10 mouse cellular contexts compared by ENCODE assay signal in the genomic region with DNA sequence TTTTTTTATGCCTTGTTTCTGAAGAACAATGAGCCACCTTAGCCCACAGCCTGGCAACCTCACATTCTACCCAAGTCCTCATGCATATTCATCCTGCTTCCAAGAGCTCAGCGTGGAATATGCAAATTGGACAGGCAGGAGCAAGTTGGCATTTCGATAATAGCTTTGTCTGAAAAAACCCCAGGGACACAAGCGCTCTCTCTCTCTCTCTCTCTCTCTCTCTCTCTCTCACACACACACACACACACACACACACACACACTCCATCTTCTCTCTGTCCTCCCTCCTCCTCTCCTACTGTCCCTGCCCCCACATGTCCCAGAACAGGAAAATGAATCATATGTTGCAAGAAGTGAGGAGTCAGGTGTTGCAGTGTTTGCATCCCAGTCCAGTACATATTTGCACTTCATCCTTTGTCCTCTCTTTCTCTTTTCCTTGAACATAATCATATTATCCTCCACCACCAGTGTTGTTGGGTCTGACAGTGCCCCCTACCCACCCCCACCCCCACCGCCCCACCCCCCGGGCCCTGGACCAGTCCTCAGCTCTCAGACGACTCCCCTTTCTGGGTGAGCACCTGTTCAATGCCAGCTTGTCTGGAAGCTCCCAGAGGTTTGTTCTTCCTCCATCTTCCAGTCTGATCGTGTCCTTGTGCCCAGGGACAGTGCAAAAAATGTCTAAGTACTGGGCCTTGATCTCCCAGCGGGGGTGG.
DNase-seq lines count a peak whose midpoint lies in the region; ATAC-seq and TF ChIP-seq lines count a peak whose summit lies in the region.
"Had no signal": no experiment of that assay in that cellular context is flagged by ENCODE, and none has a peak within 500 bp of the region (broad histone marks: within the 10 kb centered on the region; RNA-seq: fewer than 3 reads in every experiment).

No protein-coding gene starts in this region.

- TF ChIP-seq EP300 in stomach, postnatal 0 days (optimal IDR thresholded peaks at IDR 0.05), result no peak

- peak in 1 of 2 experiments; percentile 58 for DNase-seq in cerebellum, adult 2 months
- DNase-seq in cerebellum, adult 9-11 months, result no peak
- no peak for DNase-seq in forebrain, embryonic 10.5 days (ENCODE audit: extremely low spot score, low spot score)
- peak; percentile 83 for DNase-seq in hindbrain, postnatal 0 days (ENCODE audit: low spot score)
- peak; percentile 84 for DNase-seq in midbrain, postnatal 0 days (ENCODE audit: low spot score)
- no peak for DNase-seq in lung, postnatal 4 days
- DNase-seq in stomach, postnatal 0 days (ENCODE audit: low spot score), result no peak
- DNase-seq: heart, adult 2 months had no signal

- H3K27me3 ChIP-seq in cerebellum, adult 2 months (ENCODE audit: control insufficient read depth, insufficient read depth, low read length), result no peaks in the 10 kb centered on the region
- no peaks in the 10 kb centered on the region for H3K27me3 ChIP-seq in forebrain, embryonic 10.5 days (ENCODE audit: poor library complexity, severe bottlenecking)
- no peaks in the 10 kb centered on the region for H3K27me3 ChIP-seq in hindbrain, postnatal 0 days (ENCODE audit: insufficient read depth, low read length)
- no peaks in the 10 kb centered on the region for H3K27me3 ChIP-seq in midbrain, postnatal 0 days (ENCODE audit: insufficient read depth, low read length)
- no peaks in the 10 kb centered on the region for H3K27me3 ChIP-seq in intestine, embryonic 15.5 days (replicated peaks)
- H3K27me3 ChIP-seq in stomach, postnatal 0 days (ENCODE audit: control insufficient read depth, insufficient read depth, low read length), result no peaks in the 10 kb centered on the region
- H3K27me3 ChIP-seq: limb, embryonic 13.5 days had no signal

- peaks cover 22% of the 10 kb centered on the region for H3K4me1 ChIP-seq in cerebellum, adult 2 months (ENCODE audit: control insufficient read depth, insufficient read depth, low read length)
- H3K4me1 ChIP-seq in forebrain, embryonic 10.5 days, result peaks cover 15% of the 10 kb centered on the region
- H3K4me1 ChIP-seq in hindbrain, postnatal 0 days (ENCODE audit: insufficient read depth, low read length), result peaks cover 5% of the 10 kb centered on the region; the same call in 1 of the 2 replicates
- peaks cover 6% of the 10 kb centered on the region; the same call in 1 of the 2 replicates for H3K4me1 ChIP-seq in midbrain, postnatal 0 days (ENCODE audit: insufficient read depth, low read length)
- H3K4me1 ChIP-seq in intestine, embryonic 15.5 days (replicated peaks), result no peaks in the 10 kb centered on the region
- no peaks in the 10 kb centered on the region for H3K4me1 ChIP-seq in stomach, postnatal 0 days (replicated peaks; ENCODE audit: control insufficient read depth, insufficient read depth)
- H3K4me1 ChIP-seq: limb, embryonic 13.5 days had no signal

- peak; percentile 84 for ATAC-seq in hindbrain, postnatal 0 days
- peak; percentile 83 for ATAC-seq in midbrain, postnatal 0 days (ENCODE audit: low FRiP score)
- no peak for ATAC-seq in intestine, embryonic 15.5 days
- no peak for ATAC-seq in stomach, postnatal 0 days (ENCODE audit: low FRiP score, low TSS enrichment)

- no peak for TF ChIP-seq POLR2A in cerebellum, adult 2 months (IDR thresholded peaks at IDR 0.05; ENCODE audit: borderline replicate concordance, insufficient read depth, low read length)

- peaks cover 31% of the 10 kb centered on the region for H3K36me3 ChIP-seq in forebrain, embryonic 10.5 days (replicated peaks)
- H3K36me3 ChIP-seq in hindbrain, postnatal 0 days (ENCODE audit: insufficient read depth, low read length), result peaks cover 26% of the 10 kb centered on the region; the same call in 1 of the 2 replicates
- peaks cover 16% of the 10 kb centered on the region for H3K36me3 ChIP-seq in midbrain, postnatal 0 days (ENCODE audit: insufficient read depth, low read length)
- no peaks in the 10 kb centered on the region for H3K36me3 ChIP-seq in intestine, embryonic 15.5 days
- no peaks in the 10 kb centered on the region for H3K36me3 ChIP-seq in stomach, postnatal 0 days (ENCODE audit: control insufficient read depth, insufficient read depth, low read length)
- H3K36me3 ChIP-seq: limb, embryonic 13.5 days had no signal

- H3K9ac ChIP-seq in hindbrain, postnatal 0 days (replicated peaks; ENCODE audit: low read length), result no peak overlapping the region
- no peak overlapping the region for H3K9ac ChIP-seq in midbrain, postnatal 0 days (replicated peaks; ENCODE audit: low read length, poor library complexity, severe bottlenecking)
- no peak overlapping the region for H3K9ac ChIP-seq in intestine, embryonic 15.5 days
- H3K9ac ChIP-seq in stomach, postnatal 0 days (ENCODE audit: low read length), result no peak overlapping the region
- H3K9ac ChIP-seq: limb, embryonic 13.5 days had no signal

- no peaks in the 10 kb centered on the region for H3K9me3 ChIP-seq in forebrain, embryonic 10.5 days
- no peaks in the 10 kb centered on the region for H3K9me3 ChIP-seq in hindbrain, postnatal 0 days (ENCODE audit: low read length)
- no peaks in the 10 kb centered on the region for H3K9me3 ChIP-seq in midbrain, postnatal 0 days (ENCODE audit: low read length)
- no peaks in the 10 kb centered on the region for H3K9me3 ChIP-seq in intestine, embryonic 15.5 days
- H3K9me3 ChIP-seq in stomach, postnatal 0 days (ENCODE audit: control insufficient read depth, low read length), result no peaks in the 10 kb centered on the region
- H3K9me3 ChIP-seq: limb, embryonic 13.5 days had no signal

- WGBS in cerebellum, adult 2 months, result 19% methylated on average over 8 of the region's 8 CpGs
- WGBS in forebrain, embryonic 10.5 days, result 49% methylated on average over 8 of the region's 8 CpGs
- 25% methylated on average over 8 of the region's 8 CpGs for WGBS in hindbrain, postnatal 0 days
- WGBS in midbrain, postnatal 0 days, result 23% methylated on average over 8 of the region's 8 CpGs
- 49% methylated on average over 8 of the region's 8 CpGs for WGBS in intestine, embryonic 15.5 days
- 45% methylated on average over 8 of the region's 8 CpGs for WGBS in stomach, postnatal 0 days

- TF ChIP-seq CTCF in cerebellum, adult 2 months (IDR thresholded peaks at IDR 0.05; ENCODE audit: borderline replicate concordance, insufficient read depth, low read depth, low read length), result no peak
- TF ChIP-seq CTCF in hindbrain, postnatal 0 days (IDR thresholded peaks at IDR 0.05; ENCODE audit: low read depth), result no peak
- no peak for TF ChIP-seq CTCF in midbrain, postnatal 0 days (IDR thresholded peaks at IDR 0.05)
- TF ChIP-seq CTCF in stomach, postnatal 0 days (IDR thresholded peaks at IDR 0.05; ENCODE audit: low read depth), result no peak

- peak overlapping the region; percentile 67; the same call in 1 of the 2 replicates for H3K27ac ChIP-seq in cerebellum, adult 2 months (ENCODE audit: insufficient read depth, low read length)
- peak overlapping the region; percentile 61; the same call in 1 of the 2 replicates for H3K27ac ChIP-seq in forebrain, embryonic 10.5 days
- peak overlapping the region; percentile 68; the same call in 1 of the 2 replicates for H3K27ac ChIP-seq in hindbrain, postnatal 0 days
- peak overlapping the region; percentile 76 for H3K27ac ChIP-seq in midbrain, postnatal 0 days (ENCODE audit: low read depth, low read length)
- no peak overlapping the region for H3K27ac ChIP-seq in intestine, embryonic 15.5 days
- no peak overlapping the region for H3K27ac ChIP-seq in stomach, postnatal 0 days (replicated peaks)
- H3K27ac ChIP-seq: heart, adult 2 months; limb, embryonic 13.5 days had no signal

- H3K4me2 ChIP-seq in hindbrain, postnatal 0 days (ENCODE audit: low read depth, low read length), result no peak overlapping the region
- H3K4me2 ChIP-seq in midbrain, postnatal 0 days (ENCODE audit: low read depth, low read length, poor library complexity, severe bottlenecking), result no peak overlapping the region
- H3K4me2 ChIP-seq in intestine, embryonic 15.5 days (replicated peaks), result no peak overlapping the region
- H3K4me2 ChIP-seq in stomach, postnatal 0 days (replicated peaks; ENCODE audit: low read depth), result no peak overlapping the region
- H3K4me2 ChIP-seq: limb, embryonic 13.5 days had no signal

- no peak overlapping the region for H3K4me3 ChIP-seq in cerebellum, adult 2 months (replicated peaks; ENCODE audit: insufficient read depth, low read depth, low read length)
- H3K4me3 ChIP-seq in forebrain, embryonic 10.5 days, result no peak overlapping the region
- H3K4me3 ChIP-seq in hindbrain, postnatal 0 days (ENCODE audit: low read length), result no peak overlapping the region
- H3K4me3 ChIP-seq in midbrain, postnatal 0 days (ENCODE audit: low read depth, low read length), result no peak overlapping the region
- no peak overlapping the region for H3K4me3 ChIP-seq in intestine, embryonic 15.5 days (replicated peaks)
- H3K4me3 ChIP-seq in stomach, postnatal 0 days (ENCODE audit: low read depth, low read length), result no peak overlapping the region
- H3K4me3 ChIP-seq: heart, adult 2 months; limb, embryonic 13.5 days had no signal

Comparison
In these comparisons a context has a peak if more than half of its experiments do, and no peak if none do; other contexts are left out.
1. DNase-seq: peak in hindbrain, postnatal 0 days (single experiment) and midbrain, postnatal 0 days (single experiment); none in cerebellum, adult 9-11 months (single experiment), forebrain, embryonic 10.5 days (single experiment), lung, postnatal 4 days (0 of 2) and stomach, postnatal 0 days (single experiment).
2. H3K27ac ChIP-seq: peak in cerebellum, adult 2 months (single experiment), forebrain, embryonic 10.5 days (single experiment), hindbrain, postnatal 0 days (single experiment) and midbrain, postnatal 0 days (single experiment); none in intestine, embryonic 15.5 days (single experiment) and stomach, postnatal 0 days (single experiment).
3. ATAC-seq: peak in hindbrain, postnatal 0 days (single experiment) and midbrain, postnatal 0 days (single experiment); none in intestine, embryonic 15.5 days (single experiment) and stomach, postnatal 0 days (single experiment).